Mouse (Mus musculus): ENCODE measurements around the gene Mrpl12.
"Not testable (repeated sequence)": the region's sequence is repeated elsewhere in the genome, so short reads cannot be mapped to it uniquely, and the experiment has no call there.

Gene Mrpl12

DNA sequence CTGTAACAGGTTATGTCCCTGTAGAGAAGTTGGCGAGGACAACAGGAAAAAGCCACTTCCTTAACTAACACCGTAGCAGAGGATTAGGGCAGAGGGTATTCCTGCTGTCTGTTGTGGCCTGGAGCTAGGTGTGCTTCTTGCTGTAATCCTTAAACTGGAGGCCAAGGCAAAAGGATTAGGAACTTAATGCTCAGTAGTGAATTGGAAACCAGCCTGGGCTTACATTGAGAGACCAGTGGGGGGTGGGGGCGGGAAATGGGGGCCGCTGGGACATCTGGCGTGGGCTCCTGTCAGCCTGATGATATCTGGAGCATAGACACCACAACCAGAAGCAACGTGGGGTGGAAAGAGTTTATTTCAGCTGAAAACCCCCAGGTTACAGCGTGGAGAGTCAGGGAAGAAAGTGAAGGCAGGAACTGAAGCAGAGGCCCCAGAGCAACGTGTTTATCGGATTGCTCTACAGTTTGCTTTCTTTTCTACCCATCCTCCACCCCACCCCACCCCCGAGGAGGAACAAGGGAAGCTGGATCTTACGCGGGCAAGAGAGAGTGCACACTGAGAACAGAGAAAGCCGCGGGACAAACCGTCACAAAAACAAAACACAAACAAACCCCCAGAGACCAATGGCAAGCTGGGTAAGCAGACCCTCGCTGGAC, 26.1 kb downstream of the Mrpl12 start:
- no peak for DNase-seq

DNA sequence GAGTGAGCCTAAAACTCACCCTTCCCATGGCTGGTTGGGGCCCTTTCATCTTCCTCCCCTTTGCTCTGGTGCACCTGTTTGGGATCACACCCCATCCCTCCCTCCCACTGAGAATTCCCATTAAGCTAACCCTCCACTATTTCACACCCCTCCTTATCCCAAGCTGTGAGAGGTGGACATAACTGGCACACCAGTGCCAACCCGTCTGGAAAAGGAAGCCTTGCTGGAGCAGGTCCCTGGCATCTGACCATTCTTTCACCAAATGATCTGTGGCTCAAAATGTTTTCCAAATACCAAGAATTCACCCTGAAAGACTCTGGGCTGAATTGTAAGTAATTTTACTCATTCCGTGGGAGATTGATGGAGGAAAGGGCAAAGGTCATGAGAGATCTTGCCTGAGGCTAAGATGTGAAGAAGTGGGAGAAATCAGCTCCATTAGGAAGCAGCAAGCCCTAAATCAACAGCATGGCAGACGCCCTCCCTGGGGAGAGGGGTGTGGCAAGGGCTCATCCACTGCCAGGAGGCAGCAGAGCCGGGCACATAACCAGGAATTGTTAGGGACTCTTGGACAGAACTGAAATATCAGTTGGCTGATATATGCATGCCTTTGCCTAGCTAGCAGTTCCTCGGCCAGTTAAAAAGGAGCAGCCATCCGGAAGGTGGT, 28.5 kb downstream of the Mrpl12 start:
- no peak for DNase-seq

DNA sequence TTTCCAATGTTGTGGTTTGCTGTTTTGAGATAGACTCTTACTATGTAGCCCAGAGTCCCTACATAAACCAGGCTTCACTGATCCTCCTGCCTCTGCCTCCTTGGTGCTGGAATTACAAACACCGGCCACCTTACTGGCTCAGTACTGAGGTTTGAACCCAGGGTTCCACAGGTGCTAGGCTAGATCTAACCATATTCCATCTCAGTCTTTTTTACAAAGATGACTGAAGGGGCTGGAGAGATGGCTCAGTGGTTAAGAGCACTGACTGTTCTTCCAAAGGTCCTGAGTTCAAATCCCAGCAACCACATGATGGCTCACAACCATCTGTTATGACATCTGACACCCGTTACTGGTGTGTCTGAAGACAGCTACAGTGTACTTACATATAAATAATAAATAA, 29.8 kb downstream of the Mrpl12 start:
- not testable (repeated sequence) for DNase-seq

DNA sequence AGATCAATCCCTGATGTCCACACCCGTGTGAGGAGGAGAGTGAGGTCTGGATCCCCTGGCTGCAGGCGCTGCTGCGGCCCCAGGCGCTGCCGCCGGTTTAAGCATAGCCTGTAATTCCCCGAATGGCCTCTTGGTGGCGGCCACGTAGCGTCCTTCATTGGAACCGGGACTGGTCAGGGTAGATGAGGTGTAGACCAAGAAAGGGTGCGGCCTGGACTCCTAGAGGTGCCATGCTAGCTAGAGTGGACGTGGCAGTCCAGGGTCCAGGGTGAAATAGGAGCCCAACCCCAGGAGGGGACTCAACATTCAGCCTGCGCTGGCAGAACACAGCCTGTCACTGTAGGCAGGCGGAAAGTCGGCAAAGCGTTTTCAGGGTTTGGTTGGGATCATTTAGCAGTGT, 31.2 kb downstream of the Mrpl12 start:
- DNase-seq, result peak; percentile 85

DNA sequence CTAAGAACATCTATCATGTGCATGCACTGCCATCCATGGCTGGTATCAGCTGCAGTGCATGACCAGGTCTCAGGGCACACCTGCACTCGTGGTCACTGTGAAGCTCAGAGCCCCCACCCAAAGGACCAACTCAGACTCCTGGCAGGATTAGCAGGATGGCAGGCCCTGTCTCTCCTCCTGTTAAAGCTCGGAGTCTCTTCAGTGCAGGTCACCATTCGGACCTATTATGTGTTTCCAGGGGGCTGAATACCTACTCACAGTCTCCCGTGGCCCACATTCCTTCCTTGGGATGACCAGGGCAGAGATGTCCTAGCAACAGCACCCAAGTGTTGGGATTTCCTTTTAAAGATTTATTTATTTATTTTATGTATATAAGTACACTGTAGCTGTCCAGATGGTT, 32.7 kb downstream of the Mrpl12 start:
- no peak for DNase-seq

DNA sequence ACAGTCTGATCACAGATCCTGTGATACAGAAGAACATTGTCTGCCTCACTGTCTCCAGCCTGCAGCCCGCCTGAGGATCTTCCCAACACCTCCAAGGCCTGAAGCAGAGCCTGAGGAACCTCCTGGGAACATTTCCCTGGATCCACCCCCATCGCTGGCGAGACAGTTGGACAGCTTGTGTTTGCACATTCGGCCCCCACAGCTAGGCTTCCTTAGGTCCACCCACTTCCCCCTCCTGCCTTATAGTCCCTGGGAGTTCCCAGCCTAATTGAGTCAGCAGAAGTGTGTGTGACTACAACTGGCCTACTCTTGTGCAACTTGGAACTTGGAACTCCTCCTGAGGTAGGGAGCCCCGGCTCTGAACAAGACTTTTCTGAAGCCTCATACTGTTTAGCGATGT, 33.6 kb downstream of the Mrpl12 start:
- DNase-seq, result peak; percentile 61

DNA sequence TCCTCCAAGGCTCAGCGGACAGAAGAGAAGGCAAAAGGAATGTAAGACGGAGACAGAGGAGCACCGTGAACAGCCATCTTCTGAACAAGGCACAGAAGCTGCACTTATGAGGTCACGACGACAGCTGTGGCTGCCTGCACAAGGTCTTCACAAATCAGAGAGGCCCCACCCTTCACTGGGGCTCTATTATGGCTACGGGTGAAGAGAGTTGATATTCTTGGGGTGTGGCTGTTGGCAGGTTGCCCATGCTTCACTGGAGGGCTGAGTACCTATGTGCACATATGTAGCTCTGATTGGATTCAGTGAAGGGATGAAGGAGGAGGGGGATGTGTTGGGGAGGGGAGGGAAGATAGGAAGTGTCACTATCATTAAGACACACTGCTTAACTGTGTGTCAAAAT, 34.1 kb downstream of the Mrpl12 start:
- DNase-seq, result no peak

DNA sequence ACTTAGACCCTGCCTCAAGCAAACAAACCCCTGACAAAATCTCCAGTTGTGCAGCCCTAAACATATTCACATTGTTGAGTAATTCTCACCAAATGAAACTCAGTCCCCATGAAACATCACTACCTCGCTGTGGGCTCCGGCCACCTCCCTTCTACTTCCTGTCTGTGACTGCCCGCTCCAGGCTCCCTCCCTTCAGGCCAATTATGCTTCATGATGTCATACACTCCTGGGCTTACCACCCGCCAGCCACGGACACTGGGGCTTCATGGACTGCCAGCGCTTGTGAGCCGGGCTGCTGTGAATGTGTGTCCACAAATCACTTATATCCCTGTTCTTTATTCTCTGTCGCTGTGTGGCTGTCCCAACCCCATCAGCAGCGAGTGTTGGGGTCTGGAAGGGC, 35.3 kb downstream of the Mrpl12 start:
- DNase-seq, result no peak

DNA sequence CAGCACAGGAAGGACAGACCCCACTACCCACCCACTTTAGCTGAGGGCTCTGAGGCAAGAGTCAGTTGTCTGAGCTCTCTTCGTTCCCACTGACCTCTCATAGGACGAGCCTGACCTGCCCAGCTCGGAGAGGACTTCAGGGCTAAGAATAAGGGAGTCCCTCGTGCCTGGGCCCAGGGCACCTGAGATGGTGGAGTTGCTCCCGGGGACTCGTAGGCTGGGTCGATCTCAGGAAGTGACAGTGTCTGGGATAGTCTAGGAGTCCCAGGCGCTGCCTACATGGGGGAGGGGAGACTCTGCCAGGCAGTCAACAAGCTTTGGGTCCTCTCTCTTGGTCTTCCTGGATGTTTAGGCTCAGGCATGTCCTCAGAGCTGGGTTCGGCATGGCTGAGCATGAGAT, 36.1 kb downstream of the Mrpl12 start:
- no peak for DNase-seq

DNA sequence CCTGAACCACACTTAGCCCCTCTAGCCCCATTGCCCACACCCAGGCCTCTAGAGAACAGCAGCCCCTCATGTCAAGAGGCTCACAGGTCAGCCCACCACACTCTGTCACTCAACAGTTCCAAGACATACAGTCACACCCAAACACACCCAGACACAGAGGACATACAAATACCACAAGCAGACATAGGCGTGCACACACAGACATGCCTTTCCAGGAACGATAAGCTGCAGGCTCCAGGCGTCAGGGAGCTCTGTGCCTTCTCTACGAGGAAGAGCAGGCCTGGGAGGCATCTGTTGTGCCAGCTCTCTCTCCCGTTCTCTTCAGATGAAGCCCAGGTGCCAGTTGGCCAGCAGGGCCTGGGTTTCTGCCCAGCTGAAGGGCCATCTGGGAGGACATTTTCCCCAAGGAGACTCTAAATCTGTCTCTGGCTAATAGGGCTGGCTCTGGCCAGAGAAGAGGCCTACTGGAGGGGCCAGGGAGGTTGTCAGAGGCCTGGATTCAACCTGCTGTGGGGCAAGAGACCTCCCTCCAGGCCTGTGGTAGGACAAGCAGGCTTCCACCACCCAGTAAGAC, 36.6 kb downstream of the Mrpl12 start:
- DNase-seq, result no peak

DNA sequence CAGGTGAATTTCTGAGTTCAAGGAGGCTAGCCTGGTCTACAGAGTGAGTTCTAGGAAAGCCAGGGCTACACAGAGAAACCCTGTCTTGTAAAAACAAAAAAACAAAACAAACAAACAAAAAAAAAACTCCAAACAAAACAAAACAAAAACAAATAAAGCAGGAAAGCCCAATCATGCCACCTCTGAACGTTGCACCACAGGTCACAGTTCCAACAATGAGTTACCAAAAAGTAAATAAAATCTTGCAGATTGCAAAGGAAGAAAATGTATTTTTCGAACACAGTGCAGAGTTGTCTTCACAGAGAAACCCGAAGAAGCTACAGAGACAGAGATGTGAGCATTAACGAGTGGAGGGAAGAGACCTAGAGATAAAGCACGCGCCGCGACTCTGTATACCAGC, 38.2 kb downstream of the Mrpl12 start:
- DNase-seq, result no peak

DNA sequence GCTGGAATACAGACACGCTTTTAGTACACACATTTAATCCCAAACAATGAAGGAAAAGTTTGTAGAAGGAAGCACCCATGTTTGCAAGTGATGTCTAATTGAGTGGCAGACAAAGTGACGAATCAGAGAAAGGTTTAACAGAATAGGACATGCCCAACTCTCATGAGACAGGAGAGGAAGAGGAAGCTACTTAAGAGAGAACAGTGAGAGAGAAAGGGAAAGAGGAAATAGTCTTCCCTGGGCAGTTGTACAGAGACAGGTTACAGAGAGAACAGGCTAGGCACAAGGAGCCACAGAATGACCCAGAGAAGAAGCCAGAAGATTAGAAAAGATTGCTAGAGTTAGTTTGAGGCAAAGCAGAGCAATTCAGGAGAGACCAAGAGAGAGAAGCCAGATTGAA, 41.5 kb downstream of the Mrpl12 start:
- no peak for DNase-seq

DNA sequence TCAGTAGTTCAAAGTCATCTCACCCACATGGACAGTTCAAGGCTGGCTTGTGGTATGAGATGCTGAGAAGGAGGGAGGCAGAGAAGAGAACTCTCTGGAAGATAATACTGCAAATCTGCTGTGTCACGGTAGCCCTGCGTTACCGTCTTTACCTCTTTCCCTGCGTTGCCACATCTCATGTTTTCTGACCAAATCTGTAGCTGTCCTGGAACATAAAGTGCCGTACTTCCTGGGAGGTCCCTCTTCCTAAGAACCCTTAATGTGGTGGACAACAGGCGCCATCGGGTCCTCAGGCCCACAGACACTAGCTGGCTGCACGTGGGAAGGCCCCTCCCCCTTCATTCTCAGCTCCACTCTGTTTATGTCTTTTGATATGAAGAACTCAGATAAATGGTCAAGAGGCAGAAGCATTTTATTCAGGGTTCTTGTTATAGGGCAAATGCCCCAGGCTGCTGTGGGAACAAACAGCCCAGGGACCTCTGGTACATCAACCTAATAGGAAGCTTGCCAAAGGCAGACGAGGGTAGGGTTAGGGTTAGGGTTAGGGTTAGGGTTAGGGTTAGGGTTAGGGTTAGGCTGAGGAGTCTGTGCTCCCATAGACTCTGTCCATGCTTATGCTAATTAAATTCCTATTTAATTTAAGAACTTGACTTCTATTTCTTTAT, 43.4 kb downstream of the Mrpl12 start:
- DNase-seq, result no peak

DNA sequence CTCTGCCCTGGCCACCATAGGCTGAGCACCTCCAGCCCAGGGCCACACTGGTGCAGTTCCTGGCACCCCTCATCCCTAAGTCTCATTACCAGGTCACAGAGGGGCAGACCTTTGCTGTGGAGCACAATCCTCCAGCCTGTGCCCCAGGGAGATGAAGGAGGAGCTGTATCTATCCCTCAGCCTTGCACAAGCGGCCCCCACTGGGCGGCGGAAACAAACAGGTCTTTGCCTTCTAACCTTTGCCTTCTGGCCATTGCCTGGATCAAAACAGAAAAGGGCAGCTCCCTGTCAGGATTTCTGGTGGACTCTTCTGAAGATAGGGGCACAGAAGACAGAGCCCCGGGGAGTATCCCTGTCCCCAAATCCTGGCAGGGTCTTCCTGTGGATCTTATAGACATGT, 44.5 kb downstream of the Mrpl12 start:
- DNase-seq, result no peak

DNA sequence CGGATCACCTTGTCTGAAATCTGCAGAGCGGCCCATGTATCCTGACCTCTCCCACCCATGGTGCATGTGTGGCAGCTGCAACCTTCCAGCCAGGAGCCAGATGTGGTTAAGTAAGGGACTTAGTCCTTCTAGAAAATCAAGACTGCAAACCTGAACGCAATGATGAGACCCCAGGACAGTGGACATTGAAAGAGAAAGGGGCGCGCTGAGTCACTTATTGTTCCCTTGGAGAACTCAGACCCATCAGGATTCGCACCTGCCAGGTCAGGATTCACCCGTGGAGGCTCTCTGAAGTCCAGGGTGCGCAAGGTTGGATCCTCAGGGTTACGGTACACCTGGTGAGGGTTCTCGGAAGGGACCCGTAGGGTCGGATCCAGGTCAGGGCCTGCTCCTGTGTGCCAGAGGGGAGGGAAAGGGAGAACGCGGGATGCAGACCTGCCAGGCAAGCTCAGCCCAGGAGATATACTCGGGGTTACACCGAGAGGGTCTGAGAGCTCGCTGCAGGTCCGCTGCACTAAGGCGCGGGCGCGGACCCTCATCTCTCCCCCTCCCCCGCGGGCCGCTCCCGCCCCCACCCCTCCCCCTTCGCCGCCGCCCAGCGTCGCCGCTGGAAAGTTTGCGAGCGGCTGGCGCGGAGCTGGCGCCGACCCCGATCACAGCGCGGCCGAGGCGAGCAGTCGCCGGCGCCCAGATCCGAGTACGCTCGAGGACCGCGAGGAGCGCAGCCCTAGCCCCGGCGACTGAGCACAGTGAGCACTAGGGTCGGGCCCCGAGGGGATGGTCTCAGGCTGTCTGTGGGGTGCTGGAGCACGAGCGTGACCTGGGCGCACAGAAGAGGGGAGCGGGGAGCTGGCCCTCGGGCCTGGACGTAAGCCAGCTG, 45.9 kb downstream of the Mrpl12 start, which contains the start of gene Gcgr:
TSS of gene Gcgr (plus strand) at position 615 of the 880 bp plus-strand sequence.
- no peak for DNase-seq

DNA sequence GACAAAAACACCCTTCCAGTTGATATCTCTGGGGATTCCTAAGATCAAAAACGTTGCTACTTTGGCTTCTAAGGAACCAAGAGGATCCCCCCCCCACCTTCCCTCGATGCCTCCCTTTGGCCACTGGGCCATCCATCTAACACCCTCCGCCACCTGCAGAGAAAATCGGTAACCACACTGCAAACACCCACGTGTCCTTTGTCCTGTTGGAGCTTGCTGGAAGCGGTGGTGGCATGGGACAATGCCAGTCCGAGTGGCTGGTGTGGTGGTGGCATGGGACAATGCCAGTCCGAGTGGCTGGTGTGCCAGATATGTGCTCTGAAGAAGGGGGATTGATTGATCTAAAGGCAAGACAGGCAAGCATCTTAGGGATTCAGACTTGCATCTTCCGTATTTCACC, 47.2 kb downstream of the Mrpl12 start:
- no peak for DNase-seq

DNA sequence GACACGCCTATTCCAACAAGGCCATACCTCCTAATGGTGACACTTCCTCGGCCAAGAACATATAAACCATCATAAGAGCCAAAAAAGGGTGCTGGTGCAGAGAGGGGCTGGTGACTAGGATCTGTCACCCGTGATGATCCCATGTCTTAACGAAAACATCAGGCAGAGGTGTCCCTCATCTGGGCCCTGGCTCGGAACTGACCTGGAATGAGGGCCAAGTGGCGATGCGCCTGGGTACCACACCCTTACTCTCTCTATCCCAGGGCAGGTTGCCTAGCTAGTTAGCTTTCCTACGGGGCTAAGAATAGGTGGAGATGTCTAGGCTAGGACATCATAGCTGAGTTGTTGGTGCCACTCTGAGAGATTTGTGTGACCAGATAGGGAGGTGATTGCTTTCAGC, 49.7 kb downstream of the Mrpl12 start:
- DNase-seq, result no peak

DNA sequence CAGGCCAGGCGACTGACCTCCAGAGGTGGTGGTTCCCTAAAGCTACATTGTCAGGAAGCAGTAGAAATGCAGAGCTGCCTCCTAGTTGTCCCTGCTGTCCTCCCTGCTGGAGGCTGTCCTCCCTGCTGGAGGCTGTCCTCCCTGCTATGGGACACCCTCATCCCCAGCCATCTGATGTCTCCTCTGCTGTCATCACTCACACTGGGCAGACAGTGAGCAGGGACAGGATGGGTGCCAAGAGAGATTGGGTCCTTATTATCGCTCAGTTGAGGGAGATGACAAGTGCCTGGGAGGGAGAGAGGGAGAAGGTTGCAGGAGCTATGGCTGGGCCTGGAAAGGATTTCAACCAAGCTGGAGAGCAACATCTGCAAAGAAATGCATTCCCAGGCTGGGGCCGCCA, 50.7 kb downstream of the Mrpl12 start:
- DNase-seq, result no peak

DNA sequence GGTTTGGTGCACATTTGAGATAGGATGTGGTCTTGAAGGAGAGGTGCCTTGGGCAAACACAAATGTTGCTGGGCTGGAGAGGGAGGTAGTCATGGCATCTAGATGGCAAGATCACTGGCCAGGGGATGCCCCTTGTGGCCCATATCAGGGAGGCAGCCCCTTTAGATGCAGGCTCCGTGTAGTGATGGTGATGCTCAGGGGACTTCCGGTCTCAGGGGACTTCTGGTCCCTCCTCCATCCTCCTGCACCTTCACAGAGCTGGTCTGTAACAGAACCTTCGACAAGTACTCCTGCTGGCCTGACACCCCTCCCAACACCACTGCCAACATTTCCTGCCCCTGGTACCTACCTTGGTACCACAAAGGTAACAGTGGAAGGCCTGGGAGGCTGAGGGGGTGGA, 51.4 kb downstream of the Mrpl12 start:
- DNase-seq, result no peak

DNA sequence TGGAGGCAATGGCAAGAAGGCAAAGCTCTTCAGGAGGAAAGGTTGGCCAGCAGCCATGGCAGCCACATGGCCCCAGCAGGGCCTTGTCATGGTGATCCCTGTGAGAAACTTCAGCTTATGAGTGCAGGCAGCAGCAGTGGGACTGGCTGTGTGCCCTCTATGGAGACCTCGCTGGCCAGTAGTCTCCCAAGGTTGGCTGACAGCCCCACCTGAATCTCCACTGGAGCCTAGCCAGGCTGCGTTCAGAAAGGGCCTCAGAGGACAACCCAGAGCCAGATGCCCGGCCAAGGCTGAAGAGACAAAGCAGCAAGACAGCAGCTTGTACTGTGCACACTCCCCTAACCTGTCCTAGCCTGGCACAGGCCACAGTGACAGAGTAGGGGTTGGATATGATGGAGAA, 54.1 kb downstream of the Mrpl12 start:
- no peak for DNase-seq
